Mouse (Mus musculus) heart, postnatal 4 days (tissue): ENCODE data around the gene Gm9513. TPM values are rescaled to one million over a fixed set of nuclear protein-coding genes. Genes with fewer than 3 reads are reported as not detected.

Experiments used
- DNase-seq: peaks from one replicate; pipeline ENCODE4 v3.0.0; 2021
- total RNA-seq, 2 experiments: library from RNA; stranded (reverse); gene quantifications; 2 replicates each; pipeline ENCODE4 v1.2.3; 2021

Gene Gm9513
- not detected for total RNA-seq

GRCm38 (mm10) chr9:36475338-36475737, at the start of gene Gm9513:
TSS of gene Gm9513 (plus strand) at chr9:36475638.
- DNase-seq = no peak

GRCm38 (mm10) chr9:36431584-36431983, 43.9 kb upstream of the Gm9513 start, which contains the start of gene Gm7257:
TSS of gene Gm7257 (plus strand) at chr9:36431884.
- no peak for DNase-seq

- peak; percentile 8 for DNase-seq
Observed at GRCm38 (mm10) chr9:36435051-36435764, 40.2 kb upstream of the Gm9513 start.

GRCm38 (mm10) chr9:36494501-36495220, 19.2 kb downstream of the Gm9513 start:
- no peak for DNase-seq

- DNase-seq = no peak
Observed at GRCm38 (mm10) chr9:36495824-36496223, 20.4 kb downstream of the Gm9513 start.

- no peak for DNase-seq
Observed at GRCm38 (mm10) chr9:36504211-36504610, 28.8 kb downstream of the Gm9513 start.

Other genes starting within 250 kb of the Gm9513 start
- not detected for gene Gm7257, start 43.8 kb upstream of the Gm9513 start, total RNA-seq
- gene Gm5615, start 66.3 kb downstream of the Gm9513 start, total RNA-seq = not detected
- gene Gm17689, start 107.0 kb downstream of the Gm9513 start, total RNA-seq = not detected
- gene A630095E13Rik, start 167.7 kb downstream of the Gm9513 start, total RNA-seq = not detected
- not detected for gene Acrv1, start 217.6 kb downstream of the Gm9513 start, total RNA-seq